Mouse (Mus musculus) embryonic facial prominence, embryonic 15.5 days (tissue): Measurements from ENCODE around the gene Gm9. TPM values are rescaled to one million over a fixed set of nuclear protein-coding genes. Genes with fewer than 3 reads are reported as not detected.

ENCODE experiments used
- ATAC-seq: fragments of 200-750 bp; cut with Nextera tagmentation; 2 replicates; pipeline ENCODE4 v1.8.0; 2017; ENCODE audit warnings: low read depth, moderate TSS enrichment; ENCODE audit not compliant: insufficient number of reproducible peaks, low FRiP score, low TSS enrichment
- H3K27ac ChIP-seq: fragments of 300-500 bp; sonication (generic); replicated peaks from 2 replicates; pipeline ENCODE4 v1.5.1; 2015; ENCODE audit warnings: mild to moderate bottlenecking, inconsistent platforms
- H3K27me3 ChIP-seq: fragments of 300-500 bp; sonication (generic); 2 replicates; pipeline ENCODE4 v1.6.1; 2015; ENCODE audit warnings: inconsistent platforms
- H3K36me3 ChIP-seq: fragments of 300-500 bp; sonication (generic); 2 replicates; pipeline ENCODE4 v1.6.1; 2015; ENCODE audit warnings: mild to moderate bottlenecking, inconsistent platforms
- H3K4me1 ChIP-seq: fragments of 300-500 bp; sonication (generic); 2 replicates; pipeline ENCODE4 v1.6.1; 2015; ENCODE audit warnings: inconsistent platforms
- H3K4me2 ChIP-seq: fragments of 300-500 bp; sonication (generic); replicated peaks from 2 replicates; pipeline ENCODE4 v1.6.1; 2015; ENCODE audit warnings: mild to moderate bottlenecking, inconsistent platforms
- H3K4me3 ChIP-seq: fragments of 300-500 bp; sonication (generic); replicated peaks from 2 replicates; pipeline ENCODE4 v1.5.1; 2015; ENCODE audit warnings: mild to moderate bottlenecking, inconsistent platforms
- H3K9ac ChIP-seq: fragments of 300-500 bp; sonication (generic); 2 replicates; pipeline ENCODE4 v1.6.1; 2015; ENCODE audit warnings: inconsistent platforms
- H3K9me3 ChIP-seq: fragments of 300-500 bp; sonication (generic); replicated peaks from 2 replicates; pipeline ENCODE4 v1.6.1; 2016; ENCODE audit warnings: inconsistent platforms
- WGBS: fragments of 180-500 bp; shearing (Covaris S2); methylation state at CpG from one replicate; pipeline ENCODE4 v1.1.7; 2015; 5-methylcytosine and 5-hydroxymethylcytosine counted together
- polyA plus RNA-seq: library from polyadenylated mRNA; unstranded; fragments of >200 nt; fragmentation: Nextera tagmentation; extraction: Ambion mirVana; gene quantifications from 2 replicates; pipeline ENCODE4 v1.2.1, GENCODE M21; 2015

The Gm9 gene
- polyA plus RNA-seq, 1 experiment from 2014 or later: not detected

DNA sequence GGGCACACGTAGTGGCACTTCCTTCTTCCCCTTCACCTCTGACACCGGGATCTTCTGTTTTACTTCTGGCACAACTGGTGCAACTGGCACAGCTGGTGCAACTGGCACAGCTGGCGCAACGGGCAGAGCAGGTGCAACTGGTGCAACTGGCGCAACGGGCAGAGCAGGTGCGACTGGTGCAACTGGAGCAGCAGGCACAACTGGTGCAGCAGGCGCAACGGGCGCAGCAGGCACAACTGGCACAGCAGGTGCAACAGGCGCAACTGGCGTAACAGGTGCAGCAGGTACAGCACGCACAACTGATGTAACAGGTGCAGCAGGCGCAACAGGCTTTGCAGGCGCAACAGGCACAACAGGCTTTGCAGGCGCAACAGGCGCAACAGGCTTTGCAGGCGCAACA, 47.7 kb downstream of the Gm9 start:
- Histone ChIP-seq H3K9ac (no peak overlapping the region), H3K36me3 (no peaks in the 10 kb centered on the region), H3K9me3 (no peaks in the 10 kb centered on the region), H3K4me2 (no peak overlapping the region), H3K4me3 (no peak overlapping the region), H3K27me3 (no peaks in the 10 kb centered on the region), H3K27ac (no peak overlapping the region), H3K4me1 (no peaks in the 10 kb centered on the region)
- ATAC-seq: no peak
- WGBS: 78% methylated on average over 18 of the region's 18 CpGs

DNA sequence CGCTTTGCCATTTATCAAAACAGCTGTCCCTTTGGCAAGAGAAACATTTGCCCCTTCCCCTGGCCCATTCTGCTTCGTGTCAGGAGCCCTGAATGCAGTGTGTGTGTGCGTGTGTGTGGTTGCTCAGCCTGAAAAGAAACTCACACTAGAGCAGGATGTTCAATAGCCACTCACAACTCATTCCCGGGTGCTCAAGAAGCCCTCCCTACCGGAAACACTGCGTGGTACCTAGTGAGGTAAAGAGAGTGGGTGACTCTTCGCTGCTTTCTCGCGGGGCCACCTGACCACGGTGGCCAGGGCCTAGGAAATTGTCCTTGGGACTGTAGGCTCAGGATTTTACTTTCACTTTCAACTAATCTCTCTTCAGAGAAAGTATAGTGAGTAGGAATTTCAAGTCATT, 49.7 kb downstream of the Gm9 start:
- Histone ChIP-seq H3K27me3 (no peaks in the 10 kb centered on the region), H3K36me3 (no peaks in the 10 kb centered on the region), H3K4me3 (no peak overlapping the region), H3K9me3 (no peaks in the 10 kb centered on the region), H3K4me2 (no peak overlapping the region), H3K9ac (no peak overlapping the region), H3K27ac (no peak overlapping the region), H3K4me1 (no peaks in the 10 kb centered on the region)
- no peak for ATAC-seq
- 90% methylated on average over 10 of the region's 10 CpGs for whole genome bisulfite sequencing

Other genes starting within 250 kb of the Gm9 start
- gene Sept6, start 219.2 kb downstream of the Gm9 start, polyA plus RNA-seq: 24.0 and 24.4 TPM in 2 replicates
- not detected in 2 replicates for gene Sowahd, start 162.2 kb downstream of the Gm9 start, polyA plus RNA-seq
- gene Rpl39, start 125.6 kb downstream of the Gm9 start, polyA plus RNA-seq: 534 and 566 TPM in 2 replicates
- gene Upf3b, start 100.7 kb downstream of the Gm9 start, polyA plus RNA-seq: 16.6 and 17.6 TPM in 2 replicates
- 14.1 and 16.5 TPM in 2 replicates for gene Nkap, start 84.2 kb downstream of the Gm9 start, polyA plus RNA-seq
- gene Akap14, start 42.2 kb downstream of the Gm9 start, polyA plus RNA-seq: 1.2 and 1.4 TPM in 2 replicates
- 448 and 463 TPM in 2 replicates for gene Ndufa1, start 19.9 kb downstream of the Gm9 start, polyA plus RNA-seq
- gene Rnf113a1, start 19.8 kb downstream of the Gm9 start, polyA plus RNA-seq: 12.6 and 13.4 TPM in 2 replicates
- gene Rhox1, start 11.2 kb upstream of the Gm9 start, polyA plus RNA-seq: not detected in 2 replicates
- gene Rhox2a, start 33.9 kb upstream of the Gm9 start, polyA plus RNA-seq: not detected in 2 replicates
- 0.33 TPM in 1 of 2 replicates, not detected in the other for gene Rhox3a, start 38.9 kb upstream of the Gm9 start, polyA plus RNA-seq
- gene Rhox4a, start 54.3 kb upstream of the Gm9 start, polyA plus RNA-seq: not detected in 2 replicates
- gene Rhox3a2, start 169.0 kb upstream of the Gm9 start, polyA plus RNA-seq: not detected in 2 replicates
- gene Rhox4a2, start 179.8 kb upstream of the Gm9 start, polyA plus RNA-seq: 0.55 and 1.5 TPM in 2 replicates
- gene Rhox2b, start 201.0 kb upstream of the Gm9 start, polyA plus RNA-seq: not detected in 2 replicates
- 0.43 and 0.72 TPM in 2 replicates for gene Rhox4b, start 221.5 kb upstream of the Gm9 start, polyA plus RNA-seq
- not detected in 2 replicates for gene Rhox2c, start 242.6 kb upstream of the Gm9 start, polyA plus RNA-seq
- not detected in 2 replicates for gene Rhox3c, start 247.5 kb upstream of the Gm9 start, polyA plus RNA-seq